Mouse (Mus musculus) heart, adult 9 months (tissue): ENCODE results near the gene Gm49027.
"Not testable (repeated sequence)": the region's sequence is repeated elsewhere in the genome, so short reads cannot be mapped to it uniquely, and the experiment has no call there.

ENCODE experiments used
- DNase-seq, 2 experiments: peaks; one replicate each; pipeline ENCODE4 v3.0.0; 2022; ENCODE audit warnings: low spot score in 2 of 2

Gene Gm49027

DNA sequence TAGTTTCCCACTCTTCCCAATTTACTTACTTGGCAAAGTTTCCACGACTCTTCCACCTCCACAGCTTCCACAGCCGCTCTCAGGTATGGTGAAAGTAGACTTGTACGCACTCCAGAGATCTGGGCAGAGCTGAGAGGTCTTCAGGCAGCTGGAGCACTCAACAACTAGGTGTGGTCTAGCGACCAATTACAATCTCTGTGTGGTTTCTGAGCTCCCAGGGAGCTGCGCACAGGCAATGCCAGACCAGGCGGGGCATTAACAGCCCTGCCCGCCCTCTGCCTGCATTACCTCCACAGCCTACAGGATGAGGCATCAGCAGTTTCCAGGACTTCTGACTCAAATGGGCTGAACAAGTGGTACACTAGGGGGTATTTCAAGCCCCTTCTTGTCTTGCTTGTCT is at the start of gene Gm49027:
Gene Gm49027, minus strand, starts transcription at position 208 of the 400 bp plus-strand sequence.
- no peak for DNase-seq

- no peak for DNase-seq
Observed at GRCm38 (mm10) chr5:123573362-123573761, 48.1 kb upstream of the Gm49027 start.

GRCm38 (mm10) chr5:123572357-123573186 is 47.3 kb upstream of the Gm49027 start, which contains the start of gene Vps33a:
Gene Vps33a (minus strand): TSS chr5:123573038.
- peak; percentile 97 to 98 for DNase-seq

- no peak for DNase-seq
Observed at GRCm38 (mm10) chr5:123561128-123561527, 35.8 kb upstream of the Gm49027 start.

GRCm38 (mm10) chr5:123559588-123559987 is 34.3 kb upstream of the Gm49027 start:
- DNase-seq: no peak

GRCm38 (mm10) chr5:123556451-123556850 is 31.2 kb upstream of the Gm49027 start:
- DNase-seq: peak in 1 of 2 experiments; percentile 40

- DNase-seq: no peak
Observed at GRCm38 (mm10) chr5:123555693-123556092, 30.4 kb upstream of the Gm49027 start.

DNA sequence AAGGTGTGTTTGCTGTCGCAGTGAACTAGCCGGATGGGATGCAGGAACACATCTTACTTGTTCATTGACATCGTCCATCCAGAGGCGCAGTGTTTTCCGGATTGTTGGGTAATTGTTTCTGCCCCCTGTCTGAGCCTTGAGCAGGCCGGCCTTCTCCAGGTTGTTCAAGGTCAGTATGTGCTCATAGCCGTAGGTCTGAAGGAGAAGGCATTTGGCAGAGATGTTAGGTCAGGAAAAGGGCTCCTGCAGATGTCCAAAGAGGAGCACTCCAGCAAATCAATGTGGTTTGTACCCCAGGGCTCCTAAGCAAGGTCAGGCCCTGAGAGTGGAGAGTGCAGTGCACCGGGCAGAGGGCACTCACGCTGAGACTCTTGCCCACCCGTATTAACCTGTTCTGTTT is 8.5 kb upstream of the Gm49027 start:
- DNase-seq: no peak

GRCm38 (mm10) chr5:123530056-123530455 is 4.8 kb upstream of the Gm49027 start:
- DNase-seq: no peak

DNA sequence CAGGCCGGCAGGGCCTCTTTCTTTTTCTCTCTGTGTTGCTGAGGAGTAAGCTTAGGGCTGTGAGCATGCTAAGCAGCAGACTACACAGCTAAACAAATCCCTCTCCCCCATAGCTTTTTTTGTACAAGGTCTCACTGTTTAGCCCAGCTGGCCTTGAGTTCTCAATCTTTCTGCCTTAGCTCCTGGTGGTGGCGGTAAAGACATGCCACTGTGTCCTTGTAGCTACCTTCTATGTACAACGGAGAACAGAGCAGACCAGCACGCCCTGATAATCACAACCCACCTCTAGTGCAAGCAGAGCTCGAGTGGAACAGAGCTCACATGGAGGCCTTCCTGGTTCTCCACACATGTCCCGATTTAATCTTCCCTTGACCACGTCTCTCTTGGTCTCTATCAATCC is 3.4 kb upstream of the Gm49027 start:
- no peak for DNase-seq

GRCm38 (mm10) chr5:123525916-123526495 is 718 bp upstream of the Gm49027 start:
- no peak for DNase-seq

DNA sequence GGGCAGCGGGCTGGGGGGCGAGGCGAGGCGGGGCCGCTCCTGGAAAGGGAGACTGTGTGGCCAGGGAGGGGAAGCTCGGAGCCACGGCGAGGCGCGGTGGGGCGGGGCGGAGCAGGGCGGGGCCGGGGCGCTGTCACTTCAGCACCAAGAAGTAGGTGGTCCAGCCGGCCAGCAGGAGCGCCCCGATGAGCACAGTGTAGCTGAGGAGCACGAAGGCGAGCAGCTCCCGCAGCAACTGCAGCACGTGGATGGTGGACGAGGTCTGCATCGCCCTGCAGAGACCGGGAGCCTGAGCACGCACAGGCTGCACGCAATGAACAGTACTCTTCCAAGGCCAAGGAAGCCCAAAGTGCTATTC is 916 bp downstream of the Gm49027 start:
- no peak for DNase-seq

GRCm38 (mm10) chr5:123523692-123524392 is 1.4 kb downstream of the Gm49027 start, which contains the start of gene Diablo:
Gene Diablo (minus strand): TSS chr5:123524176.
- DNase-seq: peak; percentile 98 to 99

DNA sequence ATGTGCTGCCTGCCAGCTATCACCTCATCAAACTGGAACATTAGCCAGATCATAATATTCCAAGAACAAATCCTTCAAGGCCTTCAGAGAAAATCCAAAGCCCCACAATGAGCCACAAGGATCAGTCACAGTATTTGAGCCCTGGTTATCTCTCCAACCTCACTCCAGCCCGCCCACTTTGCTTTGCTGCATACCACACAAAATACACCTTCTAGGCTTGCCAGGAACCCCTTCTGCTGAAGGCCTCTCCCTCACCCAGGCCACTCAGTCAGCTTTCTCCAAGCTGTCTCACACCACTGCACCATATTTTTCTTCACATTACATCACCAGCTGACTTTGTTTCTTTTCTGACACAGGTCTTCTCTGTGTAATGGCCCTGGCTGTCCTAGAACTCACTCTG is 3.1 kb downstream of the Gm49027 start:
- no peak for DNase-seq

GRCm38 (mm10) chr5:123521621-123522020 is 3.7 kb downstream of the Gm49027 start:
- no peak for DNase-seq

GRCm38 (mm10) chr5:123520666-123521065 is 4.6 kb downstream of the Gm49027 start:
- DNase-seq: no peak

- no peak for DNase-seq
Observed at GRCm38 (mm10) chr5:123514871-123515270, 10.4 kb downstream of the Gm49027 start.

DNA sequence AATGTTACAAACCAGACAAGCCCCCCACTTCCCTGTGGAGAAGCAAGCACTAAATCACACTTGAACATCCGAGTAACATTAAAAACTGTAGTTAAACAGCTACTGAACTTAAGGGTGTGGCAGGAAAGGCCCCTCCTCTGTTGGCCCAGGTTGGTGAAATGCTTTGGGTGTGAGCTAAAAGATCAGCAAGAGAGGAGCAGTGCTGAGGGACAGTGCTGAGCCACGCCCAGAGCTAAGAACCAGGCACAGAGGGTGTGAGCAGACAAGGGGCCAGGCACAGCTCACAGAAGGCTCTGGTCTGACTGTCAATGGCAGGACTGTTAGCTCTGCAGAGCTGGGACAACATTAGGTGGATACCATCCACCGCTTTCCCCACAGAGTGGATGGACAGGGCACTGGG is 13.2 kb downstream of the Gm49027 start:
- DNase-seq: no peak

DNA sequence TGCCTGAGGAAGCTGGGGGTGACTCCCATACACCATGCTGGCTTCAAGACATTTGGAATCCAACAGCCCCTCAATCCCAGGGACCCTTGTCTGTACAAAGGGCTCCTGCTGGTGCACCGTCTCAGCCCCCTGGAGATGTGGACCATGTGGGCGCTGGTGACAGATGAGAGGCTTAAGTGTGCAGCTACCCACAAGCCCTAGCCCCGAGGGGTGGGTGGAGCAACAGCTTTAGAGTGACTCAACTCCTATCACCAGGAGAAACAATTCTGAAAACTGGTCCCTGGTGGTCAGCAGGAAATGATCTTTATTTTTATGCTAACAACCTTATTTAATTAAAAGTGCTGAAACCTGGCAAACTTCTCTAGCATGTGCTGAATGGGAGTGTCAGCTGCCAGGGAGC is 13.9 kb downstream of the Gm49027 start:
- not testable (repeated sequence) for DNase-seq

GRCm38 (mm10) chr5:123510160-123510559 is 15.1 kb downstream of the Gm49027 start, which contains the start of gene B3gnt4:
Gene B3gnt4 (plus strand): TSS chr5:123510460.
- no peak for DNase-seq

- DNase-seq: no peak
Observed at GRCm38 (mm10) chr5:123508921-123509320, 16.4 kb downstream of the Gm49027 start.

DNA sequence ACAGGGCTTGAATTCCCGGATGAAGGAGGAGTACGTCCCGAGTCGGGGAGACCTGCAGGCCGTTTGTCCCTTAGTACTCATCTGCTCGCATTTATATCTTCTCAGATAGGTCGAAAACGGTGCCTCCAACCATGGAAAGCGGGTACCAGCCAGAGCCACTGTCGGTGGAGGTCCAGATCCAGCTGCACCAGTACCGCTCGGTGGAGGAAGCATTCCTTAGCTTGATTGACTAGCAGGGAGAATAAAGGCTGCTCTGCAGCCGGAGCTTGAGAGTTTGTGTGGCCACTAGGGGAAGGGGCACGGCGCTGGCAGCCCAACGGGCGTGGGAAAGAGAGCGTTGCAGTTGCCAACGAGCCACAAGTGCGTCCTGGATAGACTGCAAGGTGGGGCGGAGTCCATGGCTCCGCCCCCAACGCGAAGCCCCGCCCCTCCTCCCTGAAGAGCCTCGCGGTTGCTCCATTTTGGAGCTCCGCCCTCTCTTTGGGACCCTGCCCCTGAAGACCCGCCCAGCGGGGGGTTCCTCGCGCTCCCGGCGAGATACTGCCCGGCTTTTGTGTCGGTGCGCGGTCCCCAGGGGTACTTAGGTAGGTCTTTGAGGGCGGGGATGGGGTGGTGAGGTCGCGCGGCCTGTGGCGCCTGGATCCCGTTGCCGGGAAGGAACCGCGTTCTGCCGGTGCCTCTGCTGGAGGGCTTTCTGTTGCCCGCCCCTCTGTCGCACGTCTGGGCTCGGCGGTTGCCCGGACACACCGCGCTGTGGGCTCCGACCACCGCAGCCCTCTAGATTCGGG is 17.2 kb downstream of the Gm49027 start:
- peak; percentile 61 to 74 for DNase-seq
